Mouse (Mus musculus) v-Abl transformed pro-B cells (cell line): ENCODE data around the gene Rftn1.

Source experiments
- in situ Hi-C, 2 experiments: fragments of 400-800 bp; cut with MboI; formaldehyde crosslinking; loops; one replicate each; pipeline ENCODE4 v1.15.1; 2025; ENCODE audit not compliant: unreplicated experiment in 2 of 2

Gene Rftn1

DNA sequence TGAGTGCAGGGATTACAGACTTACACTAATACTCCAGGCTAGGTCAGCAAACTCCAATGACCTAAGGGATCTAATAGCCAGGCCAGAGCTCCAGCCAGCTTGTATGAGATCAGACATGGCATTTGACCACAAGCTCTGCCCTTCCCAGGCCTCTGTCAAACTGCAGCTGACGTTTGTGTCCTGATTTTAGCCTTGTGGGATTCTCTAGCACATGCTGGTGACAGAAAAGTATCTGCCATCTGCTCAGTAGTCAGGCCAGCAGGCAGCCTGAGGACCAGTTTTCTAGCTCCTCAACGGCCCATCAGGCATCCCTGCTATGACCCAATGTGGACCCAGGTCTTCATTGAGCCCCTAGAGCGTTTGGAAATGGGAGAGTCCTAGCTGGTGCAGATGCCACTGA is 188.3 kb downstream of the Rftn1 start:
- in situ Hi-C loops = no loop called here

DNA sequence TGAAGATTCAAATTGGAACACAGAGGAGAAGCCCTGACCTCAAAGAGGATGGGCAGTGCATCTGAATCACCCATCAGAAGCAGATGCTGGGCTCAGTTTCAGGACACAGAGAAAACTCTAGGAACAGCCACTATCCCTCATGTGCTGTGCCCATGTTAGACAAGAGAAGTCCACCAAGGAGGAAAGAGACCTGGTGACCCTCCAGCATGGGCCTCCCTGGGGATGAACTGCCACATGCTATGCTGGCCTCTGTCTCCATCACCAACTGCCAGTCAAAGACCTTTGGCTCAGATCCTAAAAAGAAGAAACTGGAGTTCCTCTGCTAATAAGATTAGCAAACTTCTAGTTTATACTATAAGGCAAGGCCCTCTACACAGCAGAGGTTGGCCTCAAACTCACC is 188.7 kb downstream of the Rftn1 start:
- in situ Hi-C loops = no loop called here

GRCm38 (mm10) chr17:50000580-50000979 is 189.9 kb downstream of the Rftn1 start:
- in situ Hi-C loops = no loop called here

- in situ Hi-C loops = no loop called here
These were observed 193.8 kb downstream of the Rftn1 start for GRCm38 (mm10) chr17:49996626-49997152.

GRCm38 (mm10) chr17:49996097-49996496 is 194.4 kb downstream of the Rftn1 start:
- in situ Hi-C loops = no loop called here

- in situ Hi-C loops = no loop called here
These were observed 195.2 kb downstream of the Rftn1 start for GRCm38 (mm10) chr17:49995226-49995625.

- in situ Hi-C loops = no loop called here
These were observed 196.8 kb downstream of the Rftn1 start for GRCm38 (mm10) chr17:49993631-49994030.

DNA sequence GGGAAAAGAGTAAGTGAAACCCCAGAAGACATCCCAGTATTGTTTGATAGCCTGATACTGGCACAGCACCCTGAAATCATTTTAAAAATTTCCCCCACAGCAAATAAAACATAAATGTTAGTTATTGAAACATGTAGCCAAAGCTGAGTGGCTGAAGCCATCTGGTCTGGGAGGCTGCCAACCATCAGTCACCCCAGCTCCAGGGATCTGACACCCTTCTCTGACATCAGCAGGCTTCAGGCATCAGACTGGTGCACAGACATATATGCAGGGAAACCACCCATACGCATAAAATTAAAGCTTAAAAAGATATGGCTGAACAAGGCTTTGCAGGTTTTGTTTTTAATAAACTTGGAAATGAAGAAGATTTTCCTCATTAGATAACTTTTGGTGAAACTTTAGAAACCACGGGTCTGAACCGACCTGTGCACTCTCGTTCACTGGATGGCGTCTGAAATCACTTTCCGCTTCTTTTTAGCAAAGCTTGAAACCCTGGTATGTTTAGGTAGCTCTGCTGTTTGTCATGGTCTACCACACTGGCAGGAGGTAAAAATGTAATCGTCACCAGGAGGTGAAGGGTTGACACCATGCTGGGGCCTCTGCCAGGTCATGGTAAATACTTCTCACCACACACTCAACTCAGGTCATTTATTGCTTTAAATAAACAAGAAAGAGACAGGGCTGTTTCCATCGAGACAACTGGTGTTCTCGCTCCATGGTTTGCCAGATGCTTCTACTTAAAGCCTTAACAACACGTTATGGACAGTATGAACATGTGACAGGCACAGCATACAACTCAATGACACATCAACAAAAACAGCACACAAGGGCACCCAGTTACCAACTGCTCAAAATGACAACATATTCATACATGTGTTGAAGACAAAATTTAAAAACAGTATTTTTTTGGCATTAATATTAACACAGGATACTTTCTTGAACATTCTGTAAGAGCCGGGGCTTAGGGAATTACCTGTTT is 197.6 kb downstream of the Rftn1 start:
- in situ Hi-C loops = no loop called here

GRCm38 (mm10) chr17:49989583-49989982 is 200.9 kb downstream of the Rftn1 start:
- in situ Hi-C loops = no loop called here

DNA sequence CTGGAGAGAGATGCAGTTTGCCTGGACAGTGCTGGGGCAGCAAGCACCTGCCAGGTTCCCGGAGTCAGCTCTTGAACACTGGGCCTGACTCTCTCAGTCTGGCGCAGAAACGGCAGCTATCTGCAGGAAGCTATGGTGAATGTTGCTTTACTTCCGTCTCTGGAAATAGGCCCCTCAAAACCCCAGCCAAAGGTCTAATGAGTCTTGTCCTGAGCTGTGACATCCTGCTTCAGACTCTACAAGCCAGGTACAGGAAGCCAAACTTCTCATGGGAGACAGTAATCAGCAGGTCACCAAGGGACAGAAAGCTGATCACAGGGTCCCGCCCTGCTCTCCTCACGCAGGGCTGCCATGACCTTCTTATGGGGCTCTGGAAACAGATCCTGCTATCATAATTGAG is 203.4 kb downstream of the Rftn1 start:
- in situ Hi-C loops = no loop called here

DNA sequence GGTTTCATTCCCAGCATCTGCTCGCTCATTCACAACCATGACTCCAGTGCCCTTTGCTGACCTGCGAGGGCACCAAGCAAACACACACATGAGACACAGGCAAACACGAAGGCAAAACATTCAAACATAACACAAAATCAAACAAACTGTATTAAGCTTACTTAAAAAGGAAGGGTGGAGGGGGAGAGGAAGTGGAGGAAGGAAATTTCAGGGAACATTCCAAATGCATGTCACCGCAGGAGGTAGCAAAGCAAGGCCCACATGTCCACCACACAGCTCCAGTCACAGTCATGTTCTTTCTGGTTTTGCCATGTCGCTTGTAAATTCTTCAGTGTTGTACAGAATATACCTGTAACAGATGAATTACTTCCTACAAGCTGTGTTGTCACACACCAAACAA is 207.0 kb downstream of the Rftn1 start:
- in situ Hi-C loops = no loop called here

GRCm38 (mm10) chr17:49982611-49983390 is 207.7 kb downstream of the Rftn1 start:
- in situ Hi-C loops = no loop called here

- in situ Hi-C loops = no loop called here
These were observed 208.9 kb downstream of the Rftn1 start for GRCm38 (mm10) chr17:49981591-49981990.

DNA sequence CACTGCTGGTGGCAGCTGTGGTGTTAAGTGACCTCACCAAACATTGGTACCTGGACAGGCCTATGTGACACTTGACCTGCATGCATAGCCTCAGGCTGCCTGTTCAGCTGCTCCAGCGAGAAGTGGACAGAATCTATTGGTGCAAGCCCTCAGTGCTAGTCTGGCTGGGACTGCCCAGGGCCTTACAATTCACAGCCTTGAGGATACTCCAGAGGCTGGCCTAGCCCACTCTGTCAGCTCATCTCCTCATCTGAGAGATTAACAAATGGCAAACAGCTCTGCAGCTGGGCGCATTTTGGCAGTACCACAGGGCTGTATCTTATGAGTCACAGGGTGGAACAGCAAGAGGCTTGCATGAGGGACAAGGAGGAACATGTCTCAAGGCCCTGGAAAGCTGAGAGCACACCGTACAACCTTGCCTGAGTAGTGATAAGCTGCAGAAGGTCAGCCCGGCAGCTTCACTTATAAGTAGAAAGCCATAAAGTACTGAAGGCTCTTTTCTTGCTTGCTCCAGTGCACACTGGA is 210.7 kb downstream of the Rftn1 start:
- in situ Hi-C loops = no loop called here

DNA sequence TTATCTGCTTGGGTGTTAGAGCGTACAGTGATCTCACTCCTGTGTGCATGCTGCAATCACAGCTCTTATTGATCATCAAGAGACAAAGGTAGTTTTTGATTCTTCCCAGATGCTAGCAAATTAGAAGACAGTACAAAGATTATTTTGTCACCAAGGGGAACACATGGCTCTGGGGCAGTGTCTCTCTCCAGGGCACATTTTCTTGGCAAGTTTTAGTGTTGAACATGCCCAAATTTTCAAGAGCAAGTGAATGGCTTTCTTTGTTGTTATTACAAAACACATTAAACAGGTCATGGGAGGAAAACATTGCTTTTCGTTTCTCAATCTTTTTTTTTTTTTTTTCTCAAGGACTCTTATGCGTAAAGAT is 213.1 kb downstream of the Rftn1 start:
- in situ Hi-C loops = no loop called here

DNA sequence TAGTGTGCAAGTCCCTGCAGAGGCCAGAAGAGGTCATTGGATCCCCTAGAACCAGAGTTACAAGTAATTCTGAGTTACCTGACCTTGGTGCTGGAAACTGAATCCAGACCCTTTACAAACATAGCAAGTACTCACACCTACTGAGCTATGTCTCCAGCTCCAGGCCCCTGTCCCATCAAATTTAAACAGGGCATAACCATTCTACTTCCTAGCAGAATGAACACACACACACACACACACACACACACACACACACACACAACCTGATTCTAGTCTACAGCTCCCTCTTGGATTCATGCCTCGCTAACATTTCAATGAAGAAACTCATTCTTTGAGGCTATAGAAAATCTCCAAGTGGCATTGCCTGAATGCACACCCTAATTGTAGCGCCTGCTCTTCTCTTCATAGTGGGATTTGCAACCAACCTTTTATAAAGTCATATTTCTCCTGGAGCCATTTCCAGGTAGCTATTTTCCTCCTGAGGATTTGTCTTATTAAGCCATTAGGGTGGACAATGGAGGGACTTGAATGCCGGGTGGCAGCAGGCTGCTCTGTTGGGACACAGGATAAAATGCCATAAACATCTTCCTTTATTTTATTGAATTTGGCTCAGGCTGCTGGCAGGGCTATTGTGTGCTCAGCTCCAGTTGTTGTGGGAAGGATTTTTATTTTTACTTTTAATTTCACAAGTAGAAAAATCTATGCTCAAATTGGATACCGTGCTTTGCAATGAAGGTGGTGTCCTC is 213.6 kb downstream of the Rftn1 start:
- in situ Hi-C loops = no loop called here

- in situ Hi-C loops = no loop called here
These were observed 215.0 kb downstream of the Rftn1 start for GRCm38 (mm10) chr17:49975481-49975880.

DNA sequence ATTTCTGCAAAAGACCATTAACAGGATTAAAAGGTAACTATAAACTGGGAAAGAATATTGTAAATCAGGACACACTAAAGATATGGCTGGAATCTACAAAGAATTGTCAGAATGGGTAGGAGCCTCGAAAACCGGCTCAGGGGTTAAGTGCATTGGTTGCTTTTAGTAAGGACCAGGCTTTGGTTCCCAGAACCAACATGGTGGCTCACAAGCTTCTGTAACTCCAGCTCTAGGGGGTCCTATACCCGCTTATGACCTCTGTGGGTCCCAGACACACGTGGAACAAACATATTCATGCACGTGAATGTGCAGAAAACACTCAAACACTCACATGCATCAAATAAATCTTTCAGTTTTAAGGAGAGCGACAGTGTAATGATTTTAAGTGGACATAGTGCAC is 215.5 kb downstream of the Rftn1 start:
- in situ Hi-C loops = loop anchor here in 1 of 2 experiments (5.0 to 25.0 kb wide), 3 partner anchors 217 to 987 kb away; partner anchors contain the start of gene Rftn1

DNA sequence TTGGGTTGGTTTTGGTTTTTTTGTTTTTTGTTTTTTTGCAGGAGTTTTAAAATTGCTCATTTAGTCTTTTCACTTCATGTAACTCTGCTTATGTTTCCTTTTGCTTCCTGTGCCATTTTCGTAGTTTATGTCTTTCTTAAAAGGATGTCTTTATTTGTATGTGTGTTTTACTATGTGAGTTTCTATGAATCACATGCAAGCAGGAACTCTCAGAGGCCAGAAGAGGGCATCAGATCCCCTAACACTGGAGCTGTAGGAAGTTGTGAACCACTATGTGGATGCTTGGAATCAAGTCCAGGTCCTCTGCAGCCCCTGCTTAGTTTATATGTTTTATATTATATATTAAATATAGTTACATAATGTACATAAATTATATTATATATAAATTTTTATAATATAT is 218.3 kb downstream of the Rftn1 start:
- in situ Hi-C loops = loop anchor here in 1 of 2 experiments (5.0 to 25.0 kb wide), 3 partner anchors 220 to 990 kb away; partner anchors contain the start of gene Rftn1

GRCm38 (mm10) chr17:49971057-49971456 is 219.4 kb downstream of the Rftn1 start:
- in situ Hi-C loops = loop anchor here in 1 of 2 experiments (5.0 to 25.0 kb wide), 3 partner anchors 221 to 991 kb away; partner anchors contain the start of gene Rftn1
